9 mouse cellular contexts compared by ENCODE assay signal in genomic region chr5:123439941-123440340, GRCm38 (mm10). TPM values are rescaled to one million over a fixed set of nuclear protein-coding genes. Genes with fewer than 3 reads are reported as not detected.
DNase-seq lines count a peak whose midpoint lies in the region; ATAC-seq and TF ChIP-seq lines count a peak whose summit lies in the region.
"Had no signal": no experiment of that assay in that cellular context is flagged by ENCODE, and none has a peak within 500 bp of the region (broad histone marks: within the 10 kb centered on the region; RNA-seq: fewer than 3 reads in every experiment).

No protein-coding gene starts in this region.

- 0 out of 2 replicates have a peak, but pooled peaks cover 5% of the 10 kb centered on the region for H3K4me1 ChIP-seq in kidney, postnatal 0 days (replicated peaks; ENCODE audit: insufficient read depth, low read length)
- H3K4me1 ChIP-seq in kidney, embryonic 16.5 days (ENCODE audit: insufficient read depth, low read length) = peaks cover 11% of the 10 kb centered on the region

- no peak for ATAC-seq in kidney, postnatal 0 days (replicated peaks; ENCODE audit: low FRiP score, low read depth)
- ATAC-seq in kidney, embryonic 16.5 days (ENCODE audit: low FRiP score, low TSS enrichment) = no peak
- ATAC-seq in frontal cortex, adult (ENCODE audit: low TSS enrichment) = no peak

- TF ChIP-seq CTCF in kidney, postnatal 0 days (IDR thresholded peaks at IDR 0.05; ENCODE audit: low read depth) = peak; percentile 50; the same call in 1 of the 2 replicates

- no peak overlapping the region for H3K4me3 ChIP-seq in kidney, postnatal 0 days (replicated peaks; ENCODE audit: low read depth, low read length)
- H3K4me3 ChIP-seq in kidney, embryonic 16.5 days (ENCODE audit: low read length) = no peak overlapping the region
- H3K4me3 ChIP-seq: heart, embryonic 12.5 days had no signal

- no peaks in the 10 kb centered on the region for H3K27me3 ChIP-seq in kidney, postnatal 0 days (ENCODE audit: insufficient read depth, low read length)
- H3K27me3 ChIP-seq in kidney, embryonic 16.5 days (ENCODE audit: insufficient read depth, low read length) = no peaks in the 10 kb centered on the region
- H3K27me3 ChIP-seq: heart, embryonic 12.5 days had no signal

- H3K36me3 ChIP-seq in kidney, postnatal 0 days (ENCODE audit: insufficient read depth, low read length) = peaks cover 24% of the 10 kb centered on the region; the same call in 1 of the 2 replicates
- peaks cover 21% of the 10 kb centered on the region for H3K36me3 ChIP-seq in kidney, embryonic 16.5 days (ENCODE audit: insufficient read depth, low read length)

- H3K9me3 ChIP-seq in kidney, postnatal 0 days (replicated peaks; ENCODE audit: low read length) = no peaks in the 10 kb centered on the region
- no peaks in the 10 kb centered on the region for H3K9me3 ChIP-seq in kidney, embryonic 16.5 days (ENCODE audit: low read length)
- H3K9me3 ChIP-seq: heart, embryonic 12.5 days had no signal

- no peak overlapping the region for H3K4me2 ChIP-seq in kidney, postnatal 0 days (ENCODE audit: low read length)
- no peak overlapping the region for H3K4me2 ChIP-seq in kidney, embryonic 16.5 days (replicated peaks; ENCODE audit: low read depth, low read length)
- H3K4me2 ChIP-seq: heart, embryonic 12.5 days had no signal

- H3K27ac ChIP-seq in kidney, postnatal 0 days = no peak overlapping the region
- H3K27ac ChIP-seq in kidney, embryonic 16.5 days (ENCODE audit: low read length) = no peak overlapping the region

- DNase-seq in cerebellum, adult 18-20 months = peak; percentile 55
- DNase-seq in cerebellum, adult 11-12 months = no peak
- no peak for DNase-seq in kidney, postnatal 0 days (ENCODE audit: low spot score)
- DNase-seq in 3T3-L1 (ENCODE audit: low read depth, low spot score) = peak; percentile 16
- peak; percentile 70 to 72 for DNase-seq in cerebellum, postnatal 10 days
- no peak for DNase-seq in urinary bladder, postnatal 4 days (ENCODE audit: low spot score in 2 of 2)

- H3K9ac ChIP-seq in kidney, postnatal 0 days (ENCODE audit: low read depth, low read length) = no peak overlapping the region
- H3K9ac ChIP-seq in kidney, embryonic 16.5 days (replicated peaks; ENCODE audit: low read length) = no peak overlapping the region
- H3K9ac ChIP-seq: heart, embryonic 12.5 days had no signal

- WGBS in kidney, postnatal 0 days = 86% methylated on average over 4 of the region's 4 CpGs
- WGBS in kidney, embryonic 16.5 days = 86% methylated on average over 4 of the region's 4 CpGs

RNA-seq across cellular contexts. Expression of gene Mlxip, which starts 45.3 kb away (rescaled TPM):
- polyA plus RNA-seq in kidney, postnatal 0 days (2015; fragmentation: Nextera tagmentation; extraction: Ambion mirVana) = 13.8 and 14.9 TPM in 2 replicates
- polyA plus RNA-seq in kidney, embryonic 16.5 days (2015; fragmentation: Nextera tagmentation; extraction: Ambion mirVana) = 17.4 and 21.1 TPM in 2 replicates

RNA-seq across cellular contexts. Expression of gene Lrrc43, which starts 49.2 kb away (rescaled TPM):
- polyA plus RNA-seq in kidney, postnatal 0 days (2015; fragmentation: Nextera tagmentation; extraction: Ambion mirVana) = not detected in 2 replicates
- polyA plus RNA-seq in kidney, embryonic 16.5 days (2015; fragmentation: Nextera tagmentation; extraction: Ambion mirVana) = not detected in 2 replicates
- polyA plus RNA-seq: heart, embryonic 12.5 days had no signal

RNA-seq across cellular contexts. Expression of gene Il31, which starts 49.3 kb away (rescaled TPM):
- polyA plus RNA-seq in kidney, postnatal 0 days (2015; fragmentation: Nextera tagmentation; extraction: Ambion mirVana) = not detected in 2 replicates
- not detected in 2 replicates for polyA plus RNA-seq in kidney, embryonic 16.5 days (2015; fragmentation: Nextera tagmentation; extraction: Ambion mirVana)
- polyA plus RNA-seq: heart, embryonic 12.5 days had no signal

Comparison
In these comparisons a context has a peak if more than half of its experiments do, and no peak if none do; other contexts are left out.
1. DNase-seq: peak in cerebellum, adult 18-20 months (2 of 2), 3T3-L1 (single experiment) and cerebellum, postnatal 10 days (2 of 2); none in cerebellum, adult 11-12 months (single experiment), kidney, postnatal 0 days (single experiment) and urinary bladder, postnatal 4 days (0 of 2).